Mouse (Mus musculus) G1E (cell line): Measurements from ENCODE around the gene Acad11.

Experiments used
- CTCF ChIP-seq: IDR thresholded peaks from 2 replicates; pipeline ENCODE4 v1.5.1; 2012; ENCODE audit warnings: low read depth, low read length, inconsistent platforms, mixed read lengths
- GATA1 ChIP-seq: IDR thresholded peaks from 2 replicates; pipeline ENCODE4 v1.6.1; 2012; ENCODE audit warnings: borderline replicate concordance, low read length, inconsistent platforms, mixed read lengths
- GATA2 ChIP-seq: IDR thresholded peaks from 2 replicates; pipeline ENCODE4 v1.6.1; 2012; ENCODE audit warnings: low read depth, low read length, inconsistent platforms, borderline replicate concordance
- POLR2AphosphoS5 ChIP-seq: IDR thresholded peaks from 2 replicates; pipeline ENCODE4 v1.6.1; 2012; ENCODE audit warnings: low read depth, low read length, inconsistent platforms; ENCODE audit not compliant: insufficient replicate concordance
- TAL1 ChIP-seq: conservative IDR thresholded peaks from 2 replicates; pipeline ENCODE4 v1.6.1; 2012; ENCODE audit warnings: low read depth, low read length, inconsistent platforms, mixed read lengths

DNA sequence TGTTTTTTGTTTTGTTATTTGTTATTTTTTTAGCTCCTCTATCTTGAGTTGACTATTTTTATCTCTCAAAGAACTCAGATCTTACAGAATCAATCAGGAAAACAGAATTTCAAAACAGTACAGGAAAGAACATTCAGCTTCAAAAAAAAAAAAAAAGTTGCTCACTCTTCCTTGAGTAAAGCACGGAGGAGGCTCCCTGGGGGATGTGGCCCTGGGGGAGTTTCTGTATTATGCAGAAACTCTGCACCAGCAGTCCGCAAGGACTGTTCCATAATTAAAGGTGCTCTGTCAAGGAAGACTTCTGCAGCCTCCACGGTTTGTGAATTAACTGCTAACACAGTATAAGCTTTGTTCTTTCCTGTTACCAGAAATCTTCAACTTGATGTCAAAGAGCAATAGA is 38.3 kb downstream of the Acad11 start:
- TF ChIP-seq CTCF, result no peak
- TF ChIP-seq TAL1, result no peak
- no peak for TF ChIP-seq GATA1
- TF ChIP-seq GATA2, result no peak
- no peak for TF ChIP-seq POLR2AphosphoS5
